Mouse (Mus musculus): ENCODE measurements around the gene Bbs1. TPM values are rescaled to one million over a fixed set of nuclear protein-coding genes. Genes with fewer than 3 reads are reported as not detected.

Bbs1 gene
- polyA plus RNA-seq, 1 experiment from 2014 or later: 1.0 TPM

Other genes starting within 250 kb of the Bbs1 start
- gene Gm960, start 208.0 kb downstream of the Bbs1 start, polyA plus RNA-seq (2018): not detected in 3 replicates
- 0.05 to 0.11 TPM (median 0.10 TPM) in 3 replicates for gene Sptbn2, start 195.5 kb downstream of the Bbs1 start, polyA plus RNA-seq (2018)
- 5.4 to 7.3 TPM (median 5.9 TPM) in 3 replicates for gene Rbm4b, start 150.1 kb downstream of the Bbs1 start, polyA plus RNA-seq (2018)
- gene Rbm4, start 112.7 kb downstream of the Bbs1 start, polyA plus RNA-seq (2018): 12.7 to 21.9 TPM (median 16.4 TPM) in 3 replicates
- gene Gm21992, start 95.0 kb downstream of the Bbs1 start, polyA plus RNA-seq (2018): 1.3 to 5.1 TPM (median 3.4 TPM) in 3 replicates
- gene Rbm14, start 95.0 kb downstream of the Bbs1 start, polyA plus RNA-seq (2018): 10.2 to 18.9 TPM (median 15.8 TPM) in 3 replicates
- 17.8 to 37.0 TPM (median 27.6 TPM) in 3 replicates for gene Ccs, start 67.3 kb downstream of the Bbs1 start, polyA plus RNA-seq (2018)
- gene Ccdc87, start 67.3 kb downstream of the Bbs1 start, polyA plus RNA-seq (2018): 0.07 to 0.10 TPM in 2 of 3 replicates, not detected in the other
- 5.4 to 22.4 TPM (median 9.6 TPM) in 3 replicates for gene Ctsf, start 51.5 kb downstream of the Bbs1 start, polyA plus RNA-seq (2018)
- gene Actn3, start 28.7 kb downstream of the Bbs1 start, polyA plus RNA-seq (2018): not detected in 3 replicates
- 13.7 to 17.2 TPM (median 17.1 TPM) in 3 replicates for gene Zdhhc24, start 28.0 kb downstream of the Bbs1 start, polyA plus RNA-seq (2018)
- 28.6 to 57.3 TPM (median 47.9 TPM) in 3 replicates for gene Dpp3, start 21.7 kb upstream of the Bbs1 start, polyA plus RNA-seq (2018)
- 0.82 to 2.1 TPM (median 1.7 TPM) in 3 replicates for gene Peli3, start 36.5 kb upstream of the Bbs1 start, polyA plus RNA-seq (2018)
- gene Mrpl11, start 55.5 kb upstream of the Bbs1 start, polyA plus RNA-seq (2018): 30.6 to 71.3 TPM (median 40.0 TPM) in 3 replicates
- gene Npas4, start 83.7 kb upstream of the Bbs1 start, polyA plus RNA-seq (2018): 0.11 to 0.41 TPM (median 0.32 TPM) in 3 replicates
- gene Slc29a2, start 117.2 kb upstream of the Bbs1 start, polyA plus RNA-seq (2018): 0.75 to 2.2 TPM (median 0.76 TPM) in 3 replicates
- gene B4gat1, start 132.2 kb upstream of the Bbs1 start, polyA plus RNA-seq (2018): 12.6 to 23.0 TPM (median 17.7 TPM) in 3 replicates
- 0.76 to 2.0 TPM (median 0.80 TPM) in 3 replicates for gene AC124502.3, start 132.3 kb upstream of the Bbs1 start, polyA plus RNA-seq (2018)
- gene Brms1, start 134.7 kb upstream of the Bbs1 start, polyA plus RNA-seq (2018): 61.2 to 78.9 TPM (median 63.9 TPM) in 3 replicates
- 0.08 to 0.37 TPM (median 0.11 TPM) in 3 replicates for gene Rin1, start 143.9 kb upstream of the Bbs1 start, polyA plus RNA-seq (2018)
- not detected in 3 replicates for gene Cd248, start 161.4 kb upstream of the Bbs1 start, polyA plus RNA-seq (2018)
- gene Tmem151a, start 178.9 kb upstream of the Bbs1 start, polyA plus RNA-seq (2018): 0.04 to 0.26 TPM (median 0.06 TPM) in 3 replicates
- gene Yif1a, start 181.9 kb upstream of the Bbs1 start, polyA plus RNA-seq (2018): 32.3 to 57.6 TPM (median 51.7 TPM) in 3 replicates
- gene Cnih2, start 191.9 kb upstream of the Bbs1 start, polyA plus RNA-seq (2018): 0.28 TPM in 1 of 3 replicates, not detected in the others
- 120 to 188 TPM (median 152 TPM) in 3 replicates for gene Rab1b, start 200.4 kb upstream of the Bbs1 start, polyA plus RNA-seq (2018)
- gene Klc2, start 211.9 kb upstream of the Bbs1 start, polyA plus RNA-seq (2018): 9.0 to 14.1 TPM (median 10.4 TPM) in 3 replicates

Measured in macrophage (primary cell).